Comparison of ENCODE assay signal across 10 mouse cellular contexts in genomic region chr5:31470334-31470733, GRCm38 (mm10). TPM values are rescaled to one million over a fixed set of nuclear protein-coding genes. Genes with fewer than 3 reads are reported as not detected.
DNase-seq lines count a peak whose midpoint lies in the region; ATAC-seq and TF ChIP-seq lines count a peak whose summit lies in the region.
"Had no signal": no experiment of that assay in that cellular context is flagged by ENCODE, and none has a peak within 500 bp of the region (broad histone marks: within the 10 kb centered on the region; RNA-seq: fewer than 3 reads in every experiment).

No protein-coding gene starts in this region.

- no peak overlapping the region for H3K27ac ChIP-seq in ES-Bruce4 (ENCODE audit: insufficient read depth, low read length)
- no peak overlapping the region for H3K27ac ChIP-seq in lung, postnatal 0 days (ENCODE audit: low read length)
- H3K27ac ChIP-seq: limb, embryonic 15.5 days; stomach, embryonic 15.5 days had no signal

- peak; percentile 63 for DNase-seq in kidney, adult 9 months
- DNase-seq in kidney, adult 11 months = no peak
- peak; percentile 84 for DNase-seq in ZHBTc4 (ENCODE audit: low read depth, low spot score)
- peak; percentile 22 for DNase-seq in fibroblast of lung, adult 2 months (ENCODE audit: low read depth)
- peak; percentile 66 for DNase-seq in lung, postnatal 0 days (ENCODE audit: low spot score)
- peak; percentile 19 to 64 for DNase-seq in spleen, adult 18-20 months
- no peak for DNase-seq in Muller cell, postnatal 12 days (ENCODE audit: inconsistent ontology term)

- H3K9me3 ChIP-seq in ES-Bruce4 (replicated peaks; ENCODE audit: control insufficient read depth, insufficient read depth, low read length, poor library complexity, severe bottlenecking) = no peaks in the 10 kb centered on the region
- no peaks in the 10 kb centered on the region for H3K9me3 ChIP-seq in lung, postnatal 0 days (ENCODE audit: low read length)
- H3K9me3 ChIP-seq: limb, embryonic 15.5 days; stomach, embryonic 15.5 days had no signal

- H3K4me2 ChIP-seq in lung, postnatal 0 days (replicated peaks; ENCODE audit: low read depth, low read length) = no peak overlapping the region
- H3K4me2 ChIP-seq: limb, embryonic 15.5 days; stomach, embryonic 15.5 days had no signal

- no peak overlapping the region for H3K9ac ChIP-seq in ES-Bruce4 (ENCODE audit: low read depth, poor library complexity, severe bottlenecking)
- H3K9ac ChIP-seq in lung, postnatal 0 days (replicated peaks; ENCODE audit: low read depth) = no peak overlapping the region
- H3K9ac ChIP-seq: limb, embryonic 15.5 days; stomach, embryonic 15.5 days had no signal

- peak; percentile 48 for TF ChIP-seq CTCF in ES-Bruce4 (IDR thresholded peaks at IDR 0.05; ENCODE audit: low read depth, low read length)
- TF ChIP-seq CTCF in lung, postnatal 0 days (IDR thresholded peaks at IDR 0.05) = peak; percentile 76

- no peak for ATAC-seq in lung, postnatal 0 days

- H3K36me3 ChIP-seq in ES-Bruce4 (ENCODE audit: control insufficient read depth, insufficient read depth, low read length, poor library complexity, severe bottlenecking) = peaks cover 22% of the 10 kb centered on the region
- peaks cover 30% of the 10 kb centered on the region; the same call in 1 of the 2 replicates for H3K36me3 ChIP-seq in lung, postnatal 0 days (ENCODE audit: insufficient read depth, low read length)

- H3K4me1 ChIP-seq in ES-Bruce4 (ENCODE audit: control insufficient read depth, insufficient read depth, low read length) = no peaks in the 10 kb centered on the region
- no peaks in the 10 kb centered on the region for H3K4me1 ChIP-seq in lung, postnatal 0 days (ENCODE audit: insufficient read depth, low read depth, low read length)
- H3K4me1 ChIP-seq: limb, embryonic 15.5 days; stomach, embryonic 15.5 days had no signal

- no peaks in the 10 kb centered on the region for H3K27me3 ChIP-seq in ES-Bruce4 (ENCODE audit: control insufficient read depth, insufficient read depth, low read length, poor library complexity, severe bottlenecking)
- no peaks in the 10 kb centered on the region for H3K27me3 ChIP-seq in lung, postnatal 0 days (replicated peaks; ENCODE audit: insufficient read depth, low read length)
- H3K27me3 ChIP-seq: limb, embryonic 15.5 days; stomach, embryonic 15.5 days had no signal

- no peak for TF ChIP-seq POLR2A in ES-Bruce4 (IDR thresholded peaks at IDR 0.05; ENCODE audit: insufficient read depth, low read length)

- no peak for TF ChIP-seq EP300 in ES-Bruce4 (IDR thresholded peaks at IDR 0.05; ENCODE audit: insufficient read depth, low read depth, low read length)
- no peak for TF ChIP-seq EP300 in lung, postnatal 0 days (IDR thresholded peaks at IDR 0.05)

- H3K4me3 ChIP-seq in ES-Bruce4 (ENCODE audit: low read depth, low read length) = no peak overlapping the region
- no peak overlapping the region for H3K4me3 ChIP-seq in lung, postnatal 0 days (ENCODE audit: low read depth, low read length)
- H3K4me3 ChIP-seq: limb, embryonic 15.5 days; stomach, embryonic 15.5 days had no signal

- WGBS in lung, postnatal 0 days = 60% methylated on average over 7 of the region's 7 CpGs

RNA-seq across cellular contexts. Expression of gene 4930548H24Rik, which starts 15.2 kb away (rescaled TPM):
- polyA plus RNA-seq in ES-Bruce4 (2011; ENCODE audit: insufficient read depth, insufficient read length, low read depth, missing spikeins) = 0.30 TPM in 1 of 2 replicates, not detected in the other
- not detected in 2 replicates for polyA plus RNA-seq in lung, postnatal 0 days (2015; fragmentation: Nextera tagmentation; extraction: Ambion mirVana)
- polyA plus RNA-seq: limb, embryonic 15.5 days; stomach, embryonic 15.5 days had no signal

RNA-seq across cellular contexts. Expression of gene Zfp512, which starts 18.1 kb away (rescaled TPM):
- polyA plus RNA-seq in ES-Bruce4 (2011; ENCODE audit: insufficient read depth, insufficient read length, low read depth, missing spikeins) = 53.8 and 55.9 TPM in 2 replicates
- polyA plus RNA-seq in lung, postnatal 0 days (2015; fragmentation: Nextera tagmentation; extraction: Ambion mirVana) = 18.2 and 19.1 TPM in 2 replicates

RNA-seq across cellular contexts. Expression of gene Gpn1, which starts 24.2 kb away (rescaled TPM):
- polyA plus RNA-seq in ES-Bruce4 (2011; ENCODE audit: insufficient read depth, insufficient read length, low read depth, missing spikeins) = 49.0 and 54.8 TPM in 2 replicates
- polyA plus RNA-seq in lung, postnatal 0 days (2015; fragmentation: Nextera tagmentation; extraction: Ambion mirVana) = 22.3 TPM in 2 replicates

RNA-seq across cellular contexts. Expression of gene Slc4a1ap, which starts 56.5 kb away (rescaled TPM):
- polyA plus RNA-seq in ES-Bruce4 (2011; ENCODE audit: insufficient read depth, insufficient read length, low read depth, missing spikeins) = 46.4 and 62.4 TPM in 2 replicates
- 15.0 and 16.2 TPM in 2 replicates for polyA plus RNA-seq in lung, postnatal 0 days (2015; fragmentation: Nextera tagmentation; extraction: Ambion mirVana)

RNA-seq across cellular contexts. Expression of gene Supt7l, which starts 57.3 kb away (rescaled TPM):
- polyA plus RNA-seq in ES-Bruce4 (2011; ENCODE audit: insufficient read depth, insufficient read length, low read depth, missing spikeins) = 16.9 and 19.3 TPM in 2 replicates
- polyA plus RNA-seq in lung, postnatal 0 days (2015; fragmentation: Nextera tagmentation; extraction: Ambion mirVana) = 11.4 and 12.4 TPM in 2 replicates

Comparison
In these comparisons a context has a peak if more than half of its experiments do, and no peak if none do; other contexts are left out.
1. DNase-seq: peak in kidney, adult 9 months (single experiment), ZHBTc4 (single experiment), fibroblast of lung, adult 2 months (single experiment), lung, postnatal 0 days (single experiment) and spleen, adult 18-20 months (2 of 2); none in kidney, adult 11 months (single experiment) and Muller cell, postnatal 12 days (single experiment).